Mouse (Mus musculus) G1E (cell line): Measurements from ENCODE around the gene Cisd3. TPM values are rescaled to one million over a fixed set of nuclear protein-coding genes. Genes with fewer than 3 reads are reported as not detected.

Experiments used
- ATAC-seq: 2 replicates; pipeline ENCODE4 v1.8.0; 2016; ENCODE audit warnings: mild to moderate bottlenecking; ENCODE audit not compliant: insufficient number of reproducible peaks, poor library complexity, low FRiP score, severe bottlenecking; ENCODE audit errors: extremely low read depth
- DNase-seq: peaks from one replicate; pipeline ENCODE4 v3.0.0; 2012; ENCODE audit warnings: low spot score
- H3K27me3 ChIP-seq: 2 replicates; pipeline ENCODE4 v1.6.1; 2012; ENCODE audit warnings: mild to moderate bottlenecking, low read length, inconsistent platforms; ENCODE audit not compliant: insufficient read depth
- H3K36me3 ChIP-seq: replicated peaks from 2 replicates; pipeline ENCODE3; 2012; ENCODE audit warnings: mild to moderate bottlenecking, inconsistent platforms
- H3K4me1 ChIP-seq: 2 replicates; pipeline ENCODE4 v1.6.1; 2012; ENCODE audit warnings: low read depth, low read length, inconsistent platforms, mixed read lengths; ENCODE audit not compliant: insufficient read depth
- H3K4me3 ChIP-seq: 2 replicates; pipeline ENCODE4 v1.5.1; 2012; ENCODE audit warnings: low read depth, mild to moderate bottlenecking, inconsistent platforms, low read length, moderate library complexity, mixed read lengths
- H3K9me3 ChIP-seq: replicated peaks from 2 replicates; pipeline ENCODE4 v1.6.1; 2012; ENCODE audit warnings: inconsistent platforms
- CTCF ChIP-seq: IDR thresholded peaks from 2 replicates; pipeline ENCODE4 v1.5.1; 2012; ENCODE audit warnings: low read depth, low read length, inconsistent platforms, mixed read lengths
- GATA1 ChIP-seq: IDR thresholded peaks from 2 replicates; pipeline ENCODE4 v1.6.1; 2012; ENCODE audit warnings: borderline replicate concordance, low read length, inconsistent platforms, mixed read lengths
- GATA2 ChIP-seq: IDR thresholded peaks from 2 replicates; pipeline ENCODE4 v1.6.1; 2012; ENCODE audit warnings: low read depth, low read length, inconsistent platforms, borderline replicate concordance
- POLR2AphosphoS5 ChIP-seq: IDR thresholded peaks from 2 replicates; pipeline ENCODE4 v1.6.1; 2012; ENCODE audit warnings: low read depth, low read length, inconsistent platforms; ENCODE audit not compliant: insufficient replicate concordance
- TAL1 ChIP-seq: conservative IDR thresholded peaks from 2 replicates; pipeline ENCODE4 v1.6.1; 2012; ENCODE audit warnings: low read depth, low read length, inconsistent platforms, mixed read lengths
- polyA plus RNA-seq: library from polyadenylated mRNA; stranded (reverse); fragments of >175 nt; gene quantifications from 2 replicates; pipeline ENCODE4 v1.2.3, GENCODE M21; 2012
- total RNA-seq, 2 experiments: library from RNA; stranded (forward) in 1 of 2; stranded (reverse) in 1 of 2; fragments of 200-1000 nt in 1 of 2; fragments of >200 nt in 1 of 2; fragmentation: Nextera tagmentation in 1 of 2; gene quantifications; 2 replicates each; pipeline ENCODE4 v1.2.3; 2014 to 2017

The Cisd3 gene
- total and polyA plus RNA-seq, 3 experiments = 2.6 to 14.7 (median 8.8) TPM

DNA sequence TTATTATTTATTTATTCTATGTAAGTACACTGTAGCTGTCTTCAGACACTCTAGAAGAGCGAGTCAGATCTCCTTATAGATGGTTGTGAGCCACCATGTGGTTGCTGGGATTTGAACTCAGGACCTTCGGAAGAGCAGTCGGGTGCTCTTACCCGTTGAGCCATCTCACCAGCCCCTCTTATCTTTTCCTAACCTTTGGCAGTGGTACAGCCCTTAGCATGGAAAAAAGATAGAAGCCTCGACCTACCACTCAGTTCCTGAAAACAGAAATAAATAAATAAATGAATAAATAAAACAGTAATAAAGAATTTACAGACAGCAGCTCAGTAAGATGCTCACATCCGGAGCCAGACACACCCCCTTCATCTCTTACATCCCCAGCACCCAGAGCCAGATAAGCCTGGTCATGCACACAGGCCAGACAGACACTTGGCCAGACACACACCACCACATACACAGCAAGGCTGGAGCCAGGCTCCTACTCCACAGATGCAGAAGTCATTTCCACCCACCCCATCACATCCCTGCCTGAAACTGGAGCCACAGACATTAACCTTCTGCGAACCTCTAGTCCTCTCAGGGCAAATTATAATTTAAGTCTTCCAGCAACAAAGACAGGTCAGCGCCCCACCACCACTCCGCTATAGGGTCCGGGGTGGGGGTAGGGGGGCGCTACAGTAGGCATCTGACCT is 11.7 kb downstream of the Cisd3 start:
- TF ChIP-seq GATA2 (no peak), POLR2AphosphoS5 (no peak), CTCF (no peak), GATA1 (no peak), TAL1 (no peak)
- H3K9me3 ChIP-seq = peaks cover 15% of the 10 kb centered on the region
- H3K36me3 ChIP-seq = peaks cover 5% of the 10 kb centered on the region
- no peak overlapping the region for H3K4me3 ChIP-seq
- H3K4me1 ChIP-seq = peaks cover 46% of the 10 kb centered on the region
- DNase-seq (no peak), ATAC-seq (no peak)
- H3K27me3 ChIP-seq = peaks cover 84% of the 10 kb centered on the region

DNA sequence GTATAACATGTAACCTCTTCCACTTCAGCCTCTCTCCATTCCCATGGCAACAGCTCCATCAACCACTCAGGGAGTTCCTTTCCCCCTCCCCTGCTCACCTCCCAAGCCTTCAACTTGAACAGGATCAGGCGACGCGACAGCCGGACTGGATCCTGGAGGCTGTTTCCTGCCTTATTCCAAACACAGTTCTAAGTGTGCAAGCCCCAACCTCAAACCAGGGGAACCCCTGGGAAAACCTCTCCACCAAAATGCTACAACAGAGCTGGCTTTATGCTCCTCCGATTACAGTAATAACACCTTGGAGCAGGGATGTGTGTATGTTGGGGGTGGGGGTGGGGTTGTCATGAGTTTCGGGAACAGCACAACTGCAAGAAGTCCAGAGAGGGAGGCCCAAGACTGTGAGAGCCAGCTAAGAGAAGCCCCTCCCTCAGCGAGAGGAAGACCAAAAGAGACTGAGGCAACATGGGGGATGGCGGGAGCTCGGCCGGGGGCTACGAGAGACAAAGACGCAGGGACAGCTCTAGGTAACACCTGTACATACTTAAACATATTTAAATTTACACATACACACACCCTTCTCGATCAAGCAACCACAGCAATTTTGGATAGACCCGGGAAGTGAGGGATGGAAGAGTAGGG is 12.4 kb downstream of the Cisd3 start:
- peaks cover 77% of the 10 kb centered on the region for H3K27me3 ChIP-seq
- peaks cover 15% of the 10 kb centered on the region for H3K9me3 ChIP-seq
- TF ChIP-seq POLR2AphosphoS5 (no peak), CTCF (no peak), GATA1 (no peak), GATA2 (no peak), TAL1 (no peak)
- ATAC-seq (no peak), DNase-seq (no peak)
- H3K4me1 ChIP-seq = peaks cover 48% of the 10 kb centered on the region
- no peaks in the 10 kb centered on the region for H3K36me3 ChIP-seq
- H3K4me3 ChIP-seq = peak overlapping the region; percentile 70; the same call in 1 of the 2 replicates

DNA sequence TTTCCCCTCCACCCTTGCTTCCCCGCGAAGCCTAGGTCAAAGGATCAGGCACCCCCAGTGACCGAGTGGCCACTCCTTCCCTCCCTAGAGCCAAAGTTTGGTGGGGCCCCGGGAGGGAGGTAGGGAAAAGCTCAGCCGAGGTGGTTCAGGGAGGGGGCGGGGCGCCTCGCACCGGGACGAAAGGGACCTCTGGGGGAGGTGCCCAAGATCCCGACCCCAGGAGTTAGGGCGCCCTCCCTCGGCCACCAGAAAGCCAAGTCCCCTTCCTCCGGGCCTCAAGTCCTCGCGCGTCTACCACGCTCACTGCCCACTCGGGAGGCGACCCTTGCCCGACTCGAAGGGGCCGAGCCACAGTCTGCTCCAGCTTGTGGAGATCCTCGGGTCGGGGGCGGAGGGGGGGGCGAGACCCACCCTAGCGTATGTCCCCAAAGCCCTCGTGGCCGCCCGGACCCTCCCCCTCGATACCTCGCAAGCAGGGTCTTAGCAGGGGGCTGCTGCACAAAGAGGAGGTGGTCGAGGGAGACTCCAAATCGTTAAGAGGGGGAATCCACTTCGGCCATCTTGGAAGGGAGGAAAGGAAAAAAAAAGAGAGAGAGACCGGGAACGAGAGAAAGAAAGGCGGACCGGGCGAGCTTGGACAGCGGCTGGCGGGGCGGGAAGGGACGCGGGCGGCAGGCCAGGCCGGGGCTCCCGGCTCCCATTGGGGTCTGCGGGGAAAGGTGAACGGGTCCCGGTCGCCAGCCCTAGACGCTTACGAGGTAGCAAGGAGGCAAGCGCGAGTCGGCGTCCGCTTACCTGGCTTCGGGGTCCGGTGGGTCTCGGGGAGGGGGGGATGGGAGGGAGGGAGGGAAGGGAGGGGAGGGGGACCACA is 13.3 kb downstream of the Cisd3 start:
- TF ChIP-seq GATA1 = no peak
- TF ChIP-seq CTCF = no peak
- TF ChIP-seq TAL1 = no peak
- TF ChIP-seq GATA2 = no peak
- TF ChIP-seq POLR2AphosphoS5 = no peak
- peak overlapping the region; percentile 70 for H3K4me3 ChIP-seq
- peaks cover 15% of the 10 kb centered on the region for H3K9me3 ChIP-seq
- H3K27me3 ChIP-seq = peaks cover 72% of the 10 kb centered on the region
- ATAC-seq (no peak), DNase-seq (peak; percentile 55)
- peaks cover 2% of the 10 kb centered on the region for H3K36me3 ChIP-seq
- peaks cover 48% of the 10 kb centered on the region for H3K4me1 ChIP-seq

DNA sequence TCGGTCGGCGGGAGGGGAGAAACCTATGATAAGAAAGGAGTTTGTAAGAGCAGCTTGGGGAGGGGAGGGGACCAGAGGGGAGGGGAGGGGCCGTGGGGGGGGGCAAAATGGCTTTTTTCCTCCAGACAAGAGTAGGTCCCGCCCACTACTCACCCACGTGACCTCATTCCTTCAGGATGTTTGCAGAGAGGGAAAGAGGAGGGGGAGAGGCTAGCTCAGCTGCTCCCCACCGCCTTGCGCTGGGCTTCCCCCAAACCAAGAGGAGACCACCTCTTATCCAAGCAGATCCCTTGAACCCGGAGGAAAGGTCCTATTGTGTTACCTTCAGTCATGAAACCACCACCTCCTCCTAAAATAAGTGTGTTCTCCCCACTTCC is 14.0 kb downstream of the Cisd3 start:
- H3K4me3 ChIP-seq = peak overlapping the region; percentile 70; the same call in 1 of the 2 replicates
- H3K4me1 ChIP-seq = peaks cover 54% of the 10 kb centered on the region
- H3K27me3 ChIP-seq = peaks cover 66% of the 10 kb centered on the region
- ATAC-seq = no peak
- no peak for DNase-seq
- peaks cover 8% of the 10 kb centered on the region for H3K36me3 ChIP-seq
- peaks cover 15% of the 10 kb centered on the region for H3K9me3 ChIP-seq
- TF ChIP-seq POLR2AphosphoS5 (no peak), TAL1 (no peak), GATA1 (no peak), CTCF (no peak), GATA2 (no peak)

DNA sequence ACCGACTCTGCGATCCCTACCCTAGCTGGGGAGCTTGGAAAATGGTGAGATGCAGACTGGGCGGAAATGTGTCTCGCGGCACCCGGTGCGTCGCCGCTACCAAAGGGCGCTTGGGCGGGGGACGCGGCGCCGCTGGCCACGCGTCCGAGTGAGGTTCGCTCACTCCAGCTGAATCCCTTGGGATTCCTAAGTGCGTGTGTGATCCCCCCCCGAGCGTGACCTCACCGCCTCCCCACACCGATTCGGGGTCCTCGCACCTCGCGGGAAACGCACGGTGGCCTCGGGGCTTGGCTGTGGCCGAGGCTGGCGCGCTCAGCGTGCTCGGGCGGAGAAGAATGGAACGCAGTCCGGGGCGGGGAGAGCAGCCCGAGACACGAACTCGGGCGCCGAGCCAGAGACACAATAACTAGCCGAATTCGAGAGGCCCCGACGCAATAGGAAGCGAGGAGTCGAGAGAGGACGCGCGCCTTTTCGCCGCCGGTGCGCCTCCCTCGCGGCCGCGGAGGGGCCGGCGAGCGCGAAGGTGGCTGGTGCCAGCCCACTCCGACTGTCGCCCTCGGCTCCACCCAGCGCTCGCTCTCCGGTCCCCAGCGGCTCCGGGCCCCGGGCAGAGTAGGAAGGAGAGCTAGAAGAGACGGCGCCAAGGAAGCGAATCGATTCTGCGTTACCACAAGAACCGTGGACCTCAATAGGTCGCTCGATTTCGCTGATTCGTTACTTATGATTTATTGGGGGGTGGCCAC is 14.5 kb downstream of the Cisd3 start, which contains the start of gene Pcgf2:
Gene Pcgf2 (minus strand): TSS at position 495 of the 743 bp plus-strand sequence.
- Histone ChIP-seq H3K9me3 (peaks cover 15% of the 10 kb centered on the region), H3K4me3 (peak within 1 kb of the TSS; percentile 70), H3K27me3 (peaks cover 60% of the 10 kb centered on the region), H3K4me1 (peaks cover 59% of the 10 kb centered on the region), H3K36me3 (peaks cover 14% of the 10 kb centered on the region)
- TF ChIP-seq GATA1 = no peak
- no peak for TF ChIP-seq TAL1
- no peak for TF ChIP-seq CTCF
- no peak for TF ChIP-seq POLR2AphosphoS5
- TF ChIP-seq GATA2 = no peak
- DNase-seq (no peak), ATAC-seq (no peak)
